Mouse (Mus musculus) lung, postnatal 0 days (tissue): Measurements from ENCODE around the gene Fzd9.

Experiments used
- CTCF ChIP-seq: IDR thresholded peaks from 2 replicates; pipeline ENCODE4 v1.5.1; 2016; ENCODE audit warnings: antibody characterized with exemption, mild to moderate bottlenecking
- EP300 ChIP-seq: IDR thresholded peaks from 2 replicates; pipeline ENCODE4 v1.6.1; 2016; ENCODE audit warnings: antibody characterized with exemption, mild to moderate bottlenecking, control low read depth

DNA sequence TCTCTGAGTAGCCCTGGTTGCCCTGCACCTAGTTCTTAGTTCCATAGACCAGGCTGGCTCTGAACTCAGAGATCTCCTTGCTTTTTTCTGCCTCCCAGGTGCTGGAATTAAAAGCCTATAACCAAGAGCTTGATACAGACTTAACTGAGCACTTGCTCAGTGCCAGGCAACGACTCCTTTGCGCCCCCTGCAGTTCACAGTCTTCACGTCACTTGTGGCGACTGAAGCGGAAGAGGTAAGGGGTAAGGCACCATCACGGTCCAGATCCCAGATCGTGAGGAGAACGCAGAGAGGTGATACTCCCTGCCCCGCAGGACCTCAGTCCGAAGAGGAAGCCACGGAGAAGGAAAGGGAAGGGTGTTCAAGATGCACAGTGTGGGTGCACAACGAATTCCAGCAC, 6.5 kb upstream of the Fzd9 start:
- TF ChIP-seq CTCF (0 out of 2 replicates have a peak, but pooled peaks have one; percentile 15), EP300 (no peak)
